Mouse (Mus musculus) bone marrow, adult 2 months (tissue): Measurements from ENCODE around the gene Vps26b.

Experiments used
- CTCF ChIP-seq: fragments of 200-500 bp; IDR thresholded peaks from 2 replicates; pipeline ENCODE4 v1.5.1; 2011; ENCODE audit warnings: low read length, control low read depth; ENCODE audit not compliant: control insufficient read depth, insufficient read depth
- POLR2A ChIP-seq: fragments of 200-500 bp; IDR thresholded peaks from 2 replicates; pipeline ENCODE4 v1.6.1; 2011; ENCODE audit warnings: low read depth, mild to moderate bottlenecking, control low read depth, low read length, borderline replicate concordance; ENCODE audit not compliant: control insufficient read depth

- no peak for TF ChIP-seq CTCF
- no peak for TF ChIP-seq POLR2A
These were observed 44.1 kb downstream of the Vps26b start for GRCm38 (mm10) chr9:26985668-26986277.
